Mouse (Mus musculus) lung, postnatal 0 days (tissue): ENCODE results near the gene Zfp691. TPM values are rescaled to one million over a fixed set of nuclear protein-coding genes. Genes with fewer than 3 reads are reported as not detected.

Experiments used
- ATAC-seq: fragments of 200-750 bp; cut with Nextera tagmentation; 2 replicates; pipeline ENCODE4 v1.8.0; 2017; ENCODE audit warnings: moderate library complexity
- DNase-seq: peaks from one replicate; pipeline ENCODE4 v3.0.0-alpha.2; 2016; ENCODE audit warnings: low spot score
- H3K27ac ChIP-seq: fragments of 300-500 bp; sonication (generic); 2 replicates; pipeline ENCODE4 v1.5.1; 2014; ENCODE audit warnings: antibody characterized with exemption, mild to moderate bottlenecking, low read length, mixed read lengths
- H3K27me3 ChIP-seq: fragments of 300-500 bp; sonication (generic); replicated peaks from 2 replicates; pipeline ENCODE4 v1.6.1; 2014; ENCODE audit warnings: low read length, mixed read lengths; ENCODE audit not compliant: insufficient read depth
- H3K36me3 ChIP-seq: fragments of 300-500 bp; sonication (generic); 2 replicates; pipeline ENCODE4 v1.6.1; 2014; ENCODE audit warnings: low read length, mixed read lengths; ENCODE audit not compliant: insufficient read depth
- H3K4me1 ChIP-seq: fragments of 300-500 bp; sonication (generic); 2 replicates; pipeline ENCODE4 v1.6.1; 2014; ENCODE audit warnings: antibody characterized with exemption, low read depth, low read length, mixed read lengths; ENCODE audit not compliant: insufficient read depth
- H3K4me2 ChIP-seq: fragments of 300-500 bp; sonication (generic); replicated peaks from 2 replicates; pipeline ENCODE4 v1.6.1; 2014; ENCODE audit warnings: low read depth, mild to moderate bottlenecking, low read length, moderate library complexity, mixed read lengths
- H3K4me3 ChIP-seq: fragments of 300-500 bp; sonication (generic); 2 replicates; pipeline ENCODE4 v1.5.1; 2014; ENCODE audit warnings: low read depth, low read length
- H3K9ac ChIP-seq: fragments of 300-500 bp; sonication (generic); replicated peaks from 2 replicates; pipeline ENCODE4 v1.6.1; 2014; ENCODE audit warnings: low read depth, mild to moderate bottlenecking
- H3K9me3 ChIP-seq: fragments of 300-500 bp; sonication (generic); 2 replicates; pipeline ENCODE4 v1.6.1; 2016; ENCODE audit warnings: low read length, mixed read lengths
- CTCF ChIP-seq: IDR thresholded peaks from 2 replicates; pipeline ENCODE4 v1.5.1; 2016; ENCODE audit warnings: antibody characterized with exemption, mild to moderate bottlenecking
- EP300 ChIP-seq: IDR thresholded peaks from 2 replicates; pipeline ENCODE4 v1.6.1; 2016; ENCODE audit warnings: antibody characterized with exemption, mild to moderate bottlenecking, control low read depth
- WGBS: fragments of 180-500 bp; shearing (Covaris S2); extraction: QIAGEN DNeasy Blood & Tissue Kit; methylation state at CpG from one replicate; pipeline ENCODE4 v1.1.7; 2014; 5-methylcytosine and 5-hydroxymethylcytosine counted together
- polyA plus RNA-seq: library from polyadenylated mRNA; unstranded; fragments of >200 nt; fragmentation: Nextera tagmentation; extraction: Ambion mirVana; gene quantifications from 2 replicates; pipeline ENCODE4 v1.2.1, GENCODE M21; 2015

The Zfp691 gene
- polyA plus RNA-seq, 1 experiment from 2014 or later: 5.8 TPM

DNA sequence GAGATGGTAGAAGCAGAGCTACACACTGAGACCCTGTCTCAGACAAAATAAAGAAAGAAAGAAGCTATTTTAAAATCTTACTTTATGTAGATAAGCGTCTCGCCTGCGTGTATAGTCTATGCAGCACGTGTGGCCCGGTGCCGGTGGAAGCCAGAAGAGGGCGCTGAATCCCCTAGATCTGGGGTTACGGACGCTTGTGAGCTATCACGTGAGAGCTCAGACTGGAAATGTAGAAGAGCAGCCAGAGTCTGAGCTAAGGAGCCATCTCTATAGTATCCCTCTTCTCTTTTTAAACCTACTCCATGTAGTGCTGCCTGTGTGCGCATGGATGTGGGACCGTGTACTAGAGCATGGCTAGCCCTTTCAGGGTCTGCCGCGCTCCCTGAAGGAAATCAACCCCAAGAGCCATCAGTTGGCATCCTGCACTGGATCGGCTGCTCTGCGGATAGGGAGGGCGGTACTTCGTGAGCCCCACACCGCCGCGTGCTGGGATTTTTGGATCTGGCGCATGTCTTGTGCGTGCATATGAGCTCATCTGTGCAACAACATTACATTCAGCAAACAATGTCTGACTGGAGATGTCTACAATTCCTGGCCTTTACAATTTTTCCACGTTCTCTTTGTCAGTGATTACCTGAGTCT, 31.6 kb downstream of the Zfp691 start:
- Histone ChIP-seq H3K36me3 (no peaks in the 10 kb centered on the region; the same call in 1 of the 2 replicates), H3K9me3 (no peaks in the 10 kb centered on the region), H3K4me3 (no peak overlapping the region), H3K9ac (no peak overlapping the region), H3K27me3 (no peaks in the 10 kb centered on the region), H3K27ac (no peak overlapping the region), H3K4me2 (peak overlapping the region; percentile 33), H3K4me1 (no peaks in the 10 kb centered on the region)
- WGBS: 31% methylated on average over 24 of the region's 24 CpGs
- TF ChIP-seq CTCF (peak; percentile 84), EP300 (no peak)
- DNase-seq (peak; percentile 86), ATAC-seq (peak; percentile 78)

DNA sequence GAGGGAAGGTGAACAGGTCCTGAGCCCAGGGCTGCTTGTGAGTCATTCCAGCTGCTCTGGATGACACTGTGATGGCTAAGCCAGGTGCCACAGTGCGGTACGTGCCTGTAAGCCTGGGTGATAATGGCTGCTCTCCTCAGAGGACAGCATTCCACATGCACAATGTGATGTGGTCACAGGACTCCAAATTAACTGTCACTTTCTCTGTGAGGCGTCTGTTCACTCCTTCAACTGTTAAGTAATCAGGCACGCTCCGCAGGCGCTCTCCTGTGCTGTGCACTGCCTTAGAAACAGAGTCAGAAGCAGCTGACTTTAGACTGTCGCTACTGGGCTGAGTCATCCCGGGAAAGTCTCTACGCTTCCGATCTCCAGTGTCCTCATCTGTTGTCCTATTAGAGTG, 32.8 kb downstream of the Zfp691 start:
- no peak overlapping the region for H3K9ac ChIP-seq
- no peak overlapping the region for H3K4me2 ChIP-seq
- H3K27ac ChIP-seq: no peak overlapping the region
- no peak overlapping the region for H3K4me3 ChIP-seq
- ATAC-seq: no peak
- peaks cover 8% of the 10 kb centered on the region; the same call in 1 of the 2 replicates for H3K36me3 ChIP-seq
- no peaks in the 10 kb centered on the region for H3K9me3 ChIP-seq
- WGBS: 61% methylated on average over 10 of the region's 10 CpGs
- TF ChIP-seq EP300: no peak
- TF ChIP-seq CTCF: no peak
- H3K4me1 ChIP-seq: no peaks in the 10 kb centered on the region
- H3K27me3 ChIP-seq: no peaks in the 10 kb centered on the region
- DNase-seq: no peak

DNA sequence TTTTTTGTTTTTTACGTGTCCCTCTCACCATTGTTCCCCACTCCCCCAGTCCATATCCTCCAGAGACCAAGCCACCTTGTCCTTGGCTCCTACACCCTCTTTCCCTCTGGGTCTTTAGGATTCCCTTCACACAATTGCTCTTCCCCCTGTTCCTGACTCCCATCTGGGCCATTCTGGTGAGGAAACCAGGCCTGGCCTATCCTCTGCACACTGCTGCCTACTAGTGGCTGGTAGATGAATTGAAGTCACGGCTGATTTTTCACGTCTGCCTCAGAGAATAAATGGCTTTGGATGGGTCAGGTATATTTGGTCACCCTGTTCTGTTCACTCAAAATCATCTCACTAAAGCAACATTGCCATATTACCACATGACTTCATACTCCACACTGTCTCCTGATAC, 33.9 kb downstream of the Zfp691 start:
- Histone ChIP-seq H3K4me1 (no peaks in the 10 kb centered on the region), H3K9ac (no peak overlapping the region), H3K4me3 (no peak overlapping the region), H3K4me2 (no peak overlapping the region), H3K27ac (no peak overlapping the region), H3K27me3 (no peaks in the 10 kb centered on the region), H3K9me3 (no peaks in the 10 kb centered on the region), H3K36me3 (peaks cover 19% of the 10 kb centered on the region)
- DNase-seq: peak; percentile 59
- 51% methylated on average over 3 of the region's 3 CpGs for WGBS
- TF ChIP-seq EP300: no peak
- peak; percentile 94 for TF ChIP-seq CTCF
- no peak for ATAC-seq

DNA sequence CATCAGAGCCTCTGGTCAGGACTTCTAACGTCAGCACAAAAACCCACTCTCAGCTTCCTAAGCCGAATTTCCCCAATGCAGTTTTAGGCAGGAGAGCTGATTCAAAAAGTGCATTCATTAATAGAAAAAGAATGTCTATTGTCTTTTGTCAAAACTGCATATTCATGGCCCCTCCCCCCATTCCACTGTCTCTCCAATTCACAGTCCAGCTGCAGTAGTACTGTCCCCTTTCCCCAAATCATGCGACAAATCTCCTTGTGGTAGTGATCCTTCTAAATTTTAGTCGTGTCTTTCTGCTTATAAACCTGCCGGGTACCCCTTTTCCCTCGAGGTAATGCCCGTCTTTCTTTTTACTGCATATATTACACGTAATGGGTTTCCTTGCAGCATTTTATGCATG, 35.2 kb downstream of the Zfp691 start:
- no peak for TF ChIP-seq CTCF
- no peak for TF ChIP-seq EP300
- Histone ChIP-seq H3K27ac (no peak overlapping the region), H3K4me2 (no peak overlapping the region)

DNA sequence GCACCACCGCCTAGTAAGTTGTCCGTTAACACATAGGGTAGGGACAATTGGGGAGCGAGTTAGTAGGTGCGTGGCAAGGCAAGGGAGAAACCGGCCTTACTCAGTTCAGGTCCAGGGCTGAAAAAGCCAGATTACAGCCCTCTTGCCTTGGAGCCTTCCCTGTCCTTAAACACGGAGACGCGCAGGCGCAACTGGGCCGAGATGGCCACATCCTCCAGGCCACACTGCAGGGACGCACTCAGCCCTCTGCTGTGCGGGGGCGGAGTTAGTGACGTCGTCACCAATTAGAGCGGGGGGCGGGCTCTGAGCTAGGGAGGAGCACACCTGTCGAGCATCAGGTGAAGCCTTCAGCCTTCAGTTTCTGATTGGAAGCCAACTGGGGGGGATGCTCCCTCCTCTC, 35.8 kb downstream of the Zfp691 start:
- H3K27me3 ChIP-seq: no peaks in the 10 kb centered on the region
- ATAC-seq (peak; percentile 95), DNase-seq (peak; percentile 91)
- WGBS: 24% methylated on average over 16 of the region's 18 CpGs
- TF ChIP-seq EP300 (no peak), CTCF (no peak)
- peaks cover 28% of the 10 kb centered on the region for H3K36me3 ChIP-seq
- no peak overlapping the region for H3K4me3 ChIP-seq
- H3K27ac ChIP-seq: peak overlapping the region; percentile 33; the same call in 1 of the 2 replicates
- no peaks in the 10 kb centered on the region for H3K9me3 ChIP-seq
- H3K4me1 ChIP-seq: no peaks in the 10 kb centered on the region
- H3K9ac ChIP-seq: no peak overlapping the region
- H3K4me2 ChIP-seq: no peak overlapping the region; the same call in 1 of the 2 replicates

More for the DNA sequence above, 35.2 kb downstream of the Zfp691 start:
- Histone ChIP-seq H3K4me3 (no peak overlapping the region), H3K36me3 (peaks cover 26% of the 10 kb centered on the region), H3K9ac (no peak overlapping the region), H3K27me3 (no peaks in the 10 kb centered on the region), H3K4me1 (no peaks in the 10 kb centered on the region), H3K9me3 (no peaks in the 10 kb centered on the region)
- no peak for DNase-seq
- ATAC-seq: no peak
- WGBS: 67% methylated on average over 8 of the region's 8 CpGs

DNA sequence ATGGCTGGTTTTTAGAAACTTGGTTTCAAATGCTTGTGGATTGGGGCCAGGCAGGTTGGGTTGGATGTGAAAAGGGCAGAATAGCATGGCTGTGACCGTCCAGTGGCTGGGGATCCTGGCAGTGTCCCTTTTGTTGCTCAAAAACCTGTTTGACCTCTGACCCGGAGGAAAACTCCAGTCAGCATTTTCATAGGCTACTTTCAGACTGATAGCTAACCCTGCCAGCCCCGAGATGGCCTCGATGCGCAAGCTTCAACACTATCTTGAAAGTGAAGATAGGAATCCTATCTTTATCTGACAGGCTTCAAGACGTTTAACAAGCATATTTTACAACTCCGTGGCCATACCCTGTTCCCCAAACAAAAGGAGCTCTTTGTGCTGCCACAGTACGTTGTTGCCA, 36.7 kb downstream of the Zfp691 start:
- Histone ChIP-seq H3K4me3 (no peak overlapping the region), H3K4me2 (no peak overlapping the region), H3K27me3 (no peaks in the 10 kb centered on the region), H3K9me3 (no peaks in the 10 kb centered on the region), H3K27ac (no peak overlapping the region), H3K4me1 (no peaks in the 10 kb centered on the region), H3K36me3 (peaks cover 32% of the 10 kb centered on the region), H3K9ac (no peak overlapping the region)
- DNase-seq (no peak), ATAC-seq (no peak)
- 71% methylated on average over 8 of the region's 8 CpGs for WGBS
- TF ChIP-seq CTCF (no peak), EP300 (no peak)
